Mouse (Mus musculus) forebrain, embryonic 11.5 days (tissue): ENCODE results near the gene Smad3. TPM values are rescaled to one million over a fixed set of nuclear protein-coding genes. Genes with fewer than 3 reads are reported as not detected.

Source experiments
- ATAC-seq: fragments of 200-750 bp; cut with Nextera tagmentation; replicated peaks from 2 replicates; pipeline ENCODE4 v1.8.0; 2017; ENCODE audit warnings: moderate TSS enrichment; ENCODE audit not compliant: low FRiP score
- DNase-seq: peaks from one replicate; pipeline ENCODE4 v3.0.0-alpha.2; 2017; ENCODE audit warnings: low spot score
- H3K27ac ChIP-seq: fragments of 300-500 bp; sonication (generic); 2 replicates; pipeline ENCODE4 v1.5.1; 2014; ENCODE audit warnings: low read depth, low read length
- H3K27me3 ChIP-seq: fragments of 300-500 bp; sonication (generic); 2 replicates; pipeline ENCODE4 v1.6.1; 2014; ENCODE audit warnings: mild to moderate bottlenecking, low read length, mixed read lengths; ENCODE audit not compliant: control insufficient read depth, insufficient read depth
- H3K36me3 ChIP-seq: fragments of 300-500 bp; sonication (generic); 2 replicates; pipeline ENCODE4 v1.6.1; 2014; ENCODE audit warnings: mild to moderate bottlenecking, low read length, moderate library complexity, mixed read lengths; ENCODE audit not compliant: control insufficient read depth, insufficient read depth
- H3K4me1 ChIP-seq: fragments of 300-500 bp; sonication (generic); replicated peaks from 2 replicates; pipeline ENCODE4 v1.6.1; 2014; ENCODE audit warnings: low read length, mixed read lengths; ENCODE audit not compliant: control insufficient read depth, insufficient read depth
- H3K4me2 ChIP-seq: fragments of 300-500 bp; sonication (generic); 2 replicates; pipeline ENCODE4 v1.6.1; 2014; ENCODE audit warnings: low read depth, mild to moderate bottlenecking, low read length, moderate library complexity, mixed read lengths; ENCODE audit not compliant: severe bottlenecking
- H3K4me3 ChIP-seq: fragments of 300-500 bp; sonication (generic); 2 replicates; pipeline ENCODE4 v1.5.1; 2014; ENCODE audit warnings: low read depth, low read length
- H3K9ac ChIP-seq: fragments of 300-500 bp; sonication (generic); 2 replicates; pipeline ENCODE4 v1.6.1; 2014; ENCODE audit warnings: low read length
- H3K9me3 ChIP-seq: fragments of 300-500 bp; sonication (generic); 2 replicates; pipeline ENCODE4 v1.6.1; 2016; ENCODE audit warnings: low read length, mixed read lengths; ENCODE audit not compliant: control insufficient read depth
- WGBS: fragments of 180-500 bp; shearing (Covaris S2); extraction: QIAGEN DNeasy Blood & Tissue Kit; methylation state at CpG from one replicate; pipeline ENCODE4 v1.1.7; 2014; 5-methylcytosine and 5-hydroxymethylcytosine counted together
- polyA plus RNA-seq: library from polyadenylated mRNA; unstranded; fragments of >200 nt; fragmentation: Nextera tagmentation; extraction: Ambion mirVana; gene quantifications from 2 replicates; pipeline ENCODE4 v1.2.1, GENCODE M21; 2014

The Smad3 gene
- polyA plus RNA-seq, 1 experiment from 2014 or later: 17.9 TPM

GRCm38 (mm10) chr9:63658970-63659371 is 98.8 kb downstream of the Smad3 start:
- no peak for DNase-seq
- no peaks in the 10 kb centered on the region for H3K27me3 ChIP-seq
- H3K4me1 ChIP-seq: no peaks in the 10 kb centered on the region; the same call in 1 of the 2 replicates
- no peak overlapping the region for H3K4me3 ChIP-seq
- no peak overlapping the region for H3K4me2 ChIP-seq
- no peak overlapping the region for H3K9ac ChIP-seq
- H3K27ac ChIP-seq: no peak overlapping the region
- no peak for ATAC-seq
- H3K9me3 ChIP-seq: no peaks in the 10 kb centered on the region
- no peaks in the 10 kb centered on the region; the same call in 1 of the 2 replicates for H3K36me3 ChIP-seq
- WGBS: 83% methylated on average over 5 of the region's 5 CpGs

- no peaks in the 10 kb centered on the region for H3K9me3 ChIP-seq
- H3K36me3 ChIP-seq: no peaks in the 10 kb centered on the region; the same call in 1 of the 2 replicates
- 92% methylated on average over 9 of the region's 9 CpGs for WGBS
- peaks cover 3% of the 10 kb centered on the region; the same call in 1 of the 2 replicates for H3K4me1 ChIP-seq
- H3K27me3 ChIP-seq: no peaks in the 10 kb centered on the region
- H3K27ac ChIP-seq: no peak overlapping the region
- ATAC-seq: no peak
- no peak overlapping the region for H3K4me3 ChIP-seq
- H3K4me2 ChIP-seq: no peak overlapping the region
- no peak for DNase-seq
- H3K9ac ChIP-seq: no peak overlapping the region
Measured at GRCm38 (mm10) chr9:63658436-63658835, 99.4 kb downstream of the Smad3 start.

DNA sequence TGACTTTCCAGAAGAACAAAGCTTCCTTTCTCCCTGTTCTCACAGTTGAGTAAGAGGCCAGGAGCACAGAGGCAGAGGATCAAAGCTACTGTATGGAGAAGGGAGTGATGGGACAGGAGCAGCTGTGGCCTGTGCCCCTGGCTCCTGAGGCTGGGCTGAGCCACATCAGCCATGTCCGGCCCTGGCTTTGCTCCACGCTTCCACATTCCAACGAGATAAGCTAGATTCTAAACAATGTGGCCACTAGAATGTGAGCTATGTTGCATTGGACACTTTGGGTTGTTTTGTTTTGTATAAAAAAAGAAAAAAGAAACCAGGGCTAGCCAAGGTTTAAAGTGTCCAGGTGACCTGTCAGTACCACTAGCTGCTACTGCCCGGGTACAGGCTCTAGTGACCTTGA is 100.6 kb downstream of the Smad3 start:
- Histone ChIP-seq H3K9me3 (no peaks in the 10 kb centered on the region), H3K9ac (no peak overlapping the region), H3K27me3 (no peaks in the 10 kb centered on the region), H3K4me1 (peaks cover 6% of the 10 kb centered on the region; the same call in 1 of the 2 replicates), H3K36me3 (no peaks in the 10 kb centered on the region; the same call in 1 of the 2 replicates), H3K4me2 (no peak overlapping the region), H3K27ac (no peak overlapping the region), H3K4me3 (no peak overlapping the region)
- ATAC-seq (no peak), DNase-seq (no peak)
- WGBS: 84% methylated on average over 4 of the region's 4 CpGs

GRCm38 (mm10) chr9:63655092-63655491 is 102.7 kb downstream of the Smad3 start:
- H3K36me3 ChIP-seq: no peaks in the 10 kb centered on the region; the same call in 1 of the 2 replicates

DNA sequence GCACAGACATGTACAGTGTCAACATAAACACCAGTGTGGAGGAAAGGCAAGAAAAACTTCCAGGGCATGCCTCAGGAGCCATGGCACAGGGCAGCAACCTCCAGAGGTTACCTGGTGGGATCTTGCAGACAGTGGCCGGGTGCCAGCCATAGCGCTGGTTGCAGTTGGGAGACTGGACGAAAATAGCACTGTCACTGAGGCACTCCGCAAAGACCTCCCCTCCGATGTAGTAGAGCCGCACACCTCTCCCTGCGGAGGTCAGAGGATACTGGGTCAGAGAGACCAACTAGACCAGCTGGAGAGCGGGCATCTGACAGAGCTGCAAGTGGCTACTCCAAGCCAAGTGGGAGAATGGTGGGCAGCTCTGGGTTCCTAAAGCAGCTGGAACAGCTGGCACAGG is 103.2 kb downstream of the Smad3 start:
- no peak overlapping the region for H3K9ac ChIP-seq
- H3K4me3 ChIP-seq: no peak overlapping the region
- no peaks in the 10 kb centered on the region for H3K9me3 ChIP-seq
- H3K27me3 ChIP-seq: no peaks in the 10 kb centered on the region
- H3K27ac ChIP-seq: no peak overlapping the region
- ATAC-seq: no peak
- H3K4me1 ChIP-seq: peaks cover 6% of the 10 kb centered on the region; the same call in 1 of the 2 replicates
- 98% methylated on average over 8 of the region's 8 CpGs for WGBS
- H3K4me2 ChIP-seq: no peak overlapping the region
- no peak for DNase-seq
- no peaks in the 10 kb centered on the region; the same call in 1 of the 2 replicates for H3K36me3 ChIP-seq

More at GRCm38 (mm10) chr9:63655092-63655491, 102.7 kb downstream of the Smad3 start:
- no peak overlapping the region for H3K9ac ChIP-seq
- DNase-seq: no peak
- no peaks in the 10 kb centered on the region for H3K27me3 ChIP-seq
- no peaks in the 10 kb centered on the region for H3K9me3 ChIP-seq
- 78% methylated on average over 1 of the region's 1 CpGs for WGBS
- no peak overlapping the region for H3K4me3 ChIP-seq
- ATAC-seq: no peak
- H3K4me2 ChIP-seq: no peak overlapping the region
- no peak overlapping the region for H3K27ac ChIP-seq
- H3K4me1 ChIP-seq: peaks cover 6% of the 10 kb centered on the region; the same call in 1 of the 2 replicates

GRCm38 (mm10) chr9:63653666-63654065 is 104.1 kb downstream of the Smad3 start:
- Histone ChIP-seq H3K36me3 (no peaks in the 10 kb centered on the region; the same call in 1 of the 2 replicates), H3K4me2 (no peak overlapping the region), H3K4me1 (peaks cover 6% of the 10 kb centered on the region; the same call in 1 of the 2 replicates), H3K9me3 (no peaks in the 10 kb centered on the region), H3K27ac (peak overlapping the region; percentile 58; the same call in 1 of the 2 replicates), H3K9ac (no peak overlapping the region), H3K4me3 (no peak overlapping the region), H3K27me3 (no peaks in the 10 kb centered on the region)
- DNase-seq (peak; percentile 64), ATAC-seq (0 out of 2 replicates have a peak, but pooled peaks have one; percentile 12)
- WGBS: 20% methylated on average over 7 of the region's 7 CpGs

DNA sequence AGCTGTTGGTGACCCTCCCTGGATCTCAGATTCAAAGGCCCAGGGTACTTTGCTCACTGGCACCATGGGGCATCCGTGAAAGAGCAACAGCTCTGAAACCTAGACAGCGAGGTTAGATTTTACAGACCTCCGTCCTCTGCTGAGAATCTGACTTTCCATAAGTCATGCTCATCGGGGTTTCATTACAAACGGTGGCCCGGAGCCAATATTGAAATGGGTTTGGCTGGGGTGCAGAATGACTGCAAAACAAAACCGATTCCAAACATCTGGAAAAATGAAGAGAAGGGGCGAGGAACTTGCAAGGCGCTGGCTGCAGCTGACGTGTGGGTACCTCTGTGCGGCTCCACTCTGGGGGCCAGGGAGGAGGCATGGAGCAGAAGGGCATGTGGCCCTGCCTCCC is 106.2 kb downstream of the Smad3 start:
- Histone ChIP-seq H3K4me3 (no peak overlapping the region), H3K36me3 (no peaks in the 10 kb centered on the region; the same call in 1 of the 2 replicates), H3K27ac (no peak overlapping the region)

DNA sequence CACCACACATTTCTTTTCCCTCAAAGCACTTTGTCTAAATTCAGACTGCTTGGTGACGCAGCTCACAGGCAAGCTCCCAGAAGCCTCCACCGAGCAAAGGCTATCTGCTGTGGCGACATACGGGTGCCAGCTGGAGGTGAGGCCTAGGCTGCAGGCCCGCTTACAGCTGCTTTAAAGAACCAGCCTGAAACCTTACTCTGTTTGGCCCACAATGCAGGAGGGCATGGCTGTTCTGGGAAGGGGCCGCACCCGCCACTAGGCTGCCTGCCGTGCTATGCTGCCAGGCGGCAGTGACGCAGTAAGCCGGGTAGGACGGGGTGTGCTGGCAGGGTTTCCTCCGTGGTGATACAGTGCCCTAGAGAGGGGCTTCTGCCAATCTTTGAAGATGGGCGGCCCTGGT is 106.9 kb downstream of the Smad3 start:
- no peaks in the 10 kb centered on the region for H3K9me3 ChIP-seq
- 92% methylated on average over 14 of the region's 14 CpGs for WGBS
- H3K27me3 ChIP-seq: no peaks in the 10 kb centered on the region
- no peak overlapping the region for H3K4me2 ChIP-seq
- H3K4me1 ChIP-seq: peaks cover 6% of the 10 kb centered on the region; the same call in 1 of the 2 replicates
- no peaks in the 10 kb centered on the region; the same call in 1 of the 2 replicates for H3K36me3 ChIP-seq
- no peak overlapping the region for H3K9ac ChIP-seq
- no peak overlapping the region for H3K4me3 ChIP-seq
- ATAC-seq (no peak), DNase-seq (no peak)
- no peak overlapping the region for H3K27ac ChIP-seq

More for the DNA sequence above, 106.2 kb downstream of the Smad3 start:
- no peaks in the 10 kb centered on the region for H3K9me3 ChIP-seq
- H3K9ac ChIP-seq: no peak overlapping the region
- peaks cover 6% of the 10 kb centered on the region; the same call in 1 of the 2 replicates for H3K4me1 ChIP-seq
- DNase-seq (no peak), ATAC-seq (no peak)
- WGBS: 93% methylated on average over 11 of the region's 11 CpGs
- no peaks in the 10 kb centered on the region for H3K27me3 ChIP-seq
- H3K4me2 ChIP-seq: no peak overlapping the region
